Mouse (Mus musculus): Measurements from ENCODE around the gene Syt16.

DNA sequence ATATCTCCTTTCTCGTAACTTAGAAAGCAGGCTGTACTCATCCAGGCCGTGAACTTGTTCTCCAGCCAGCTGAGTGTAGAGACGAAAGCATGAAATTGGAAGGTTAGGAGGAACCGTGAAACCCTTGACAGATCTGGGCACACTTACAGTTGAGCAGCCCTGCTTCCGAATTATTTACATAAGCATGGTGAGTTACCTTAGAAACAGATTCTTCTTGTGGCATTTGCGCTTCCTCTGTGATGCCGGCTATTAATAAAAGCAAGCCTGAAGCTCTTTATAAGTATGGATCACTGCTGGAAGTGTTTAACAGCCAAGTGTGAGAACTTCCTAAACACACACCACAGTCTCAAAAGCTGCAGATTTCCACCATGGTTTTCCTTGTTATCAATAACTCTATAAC lies 144.7 kb downstream of the Syt16 start:
- no peak for TF ChIP-seq MAFK (IDR thresholded peaks at IDR 0.05; ENCODE audit: insufficient replicate concordance, low read length)
- no peak for TF ChIP-seq POLR2A (IDR thresholded peaks at IDR 0.05; ENCODE audit: low read depth, low read length)
- no peak for TF ChIP-seq MAX (IDR thresholded peaks at IDR 0.05; ENCODE audit: low read length)
- TF ChIP-seq RCOR1 (conservative IDR thresholded peaks at IDR 0.05; ENCODE audit: low read depth, low read length) = no peak
- TF ChIP-seq TCF12 (IDR thresholded peaks at IDR 0.05; ENCODE audit: low read depth, low read length) = no peak
- TF ChIP-seq NELFE (IDR thresholded peaks at IDR 0.05; ENCODE audit: low read depth, low read length) = no peak
- no peak for TF ChIP-seq BHLHE40 (IDR thresholded peaks at IDR 0.05; ENCODE audit: low read depth, low read length)
- TF ChIP-seq POLR2AphosphoS2 (IDR thresholded peaks at IDR 0.05; ENCODE audit: low read depth, low read length) = no peak
